Mouse (Mus musculus) kidney, embryonic 14.5 days (tissue): Measurements from ENCODE around the gene Daam1. TPM values are rescaled to one million over a fixed set of nuclear protein-coding genes. Genes with fewer than 3 reads are reported as not detected.

Experiments used
- ATAC-seq: fragments of 200-750 bp; cut with Nextera tagmentation; 2 replicates; pipeline ENCODE4 v1.8.0; 2017; ENCODE audit warnings: moderate number of reproducible peaks, mild to moderate bottlenecking, moderate TSS enrichment, moderate library complexity; ENCODE audit not compliant: low FRiP score, low TSS enrichment
- H3K27ac ChIP-seq: fragments of 300-500 bp; sonication (generic); 2 replicates; pipeline ENCODE4 v1.5.1; 2014; ENCODE audit warnings: low read depth, mild to moderate bottlenecking, low read length, moderate library complexity, mixed read lengths
- H3K27me3 ChIP-seq: fragments of 300-500 bp; sonication (generic); 2 replicates; pipeline ENCODE4 v1.6.1; 2014; ENCODE audit warnings: mild to moderate bottlenecking, low read length; ENCODE audit not compliant: control insufficient read depth, insufficient read depth
- H3K36me3 ChIP-seq: fragments of 300-500 bp; sonication (generic); 2 replicates; pipeline ENCODE4 v1.6.1; 2014; ENCODE audit warnings: low read length, mixed read lengths; ENCODE audit not compliant: control insufficient read depth, insufficient read depth
- H3K4me1 ChIP-seq: fragments of 300-500 bp; sonication (generic); 2 replicates; pipeline ENCODE4 v1.6.1; 2014; ENCODE audit warnings: low read length, mixed read lengths; ENCODE audit not compliant: control insufficient read depth, insufficient read depth
- H3K4me2 ChIP-seq: fragments of 300-500 bp; sonication (generic); replicated peaks from 2 replicates; pipeline ENCODE4 v1.6.1; 2014; ENCODE audit warnings: low read depth, mild to moderate bottlenecking, low read length
- H3K4me3 ChIP-seq: fragments of 300-500 bp; sonication (generic); 2 replicates; pipeline ENCODE4 v1.5.1; 2014; ENCODE audit warnings: mild to moderate bottlenecking, low read length
- H3K9ac ChIP-seq: fragments of 300-500 bp; sonication (generic); 2 replicates; pipeline ENCODE4 v1.6.1; 2014; ENCODE audit warnings: low read depth, mild to moderate bottlenecking, low read length, moderate library complexity
- H3K9me3 ChIP-seq: fragments of 300-500 bp; sonication (generic); 2 replicates; pipeline ENCODE4 v1.6.1; 2016; ENCODE audit warnings: low read length; ENCODE audit not compliant: control insufficient read depth
- WGBS: fragments of 180-500 bp; shearing (Covaris S2); extraction: QIAGEN DNeasy Blood & Tissue Kit; methylation state at CpG from one replicate; pipeline ENCODE4 v1.1.7; 2014; 5-methylcytosine and 5-hydroxymethylcytosine counted together
- polyA plus RNA-seq: library from polyadenylated mRNA; unstranded; fragments of >200 nt; fragmentation: Nextera tagmentation; extraction: Ambion mirVana; gene quantifications from 2 replicates; pipeline ENCODE4 v1.2.1, GENCODE M21; 2014

Gene Daam1
- polyA plus RNA-seq, 1 experiment from 2014 or later, result 13.0 TPM

DNA sequence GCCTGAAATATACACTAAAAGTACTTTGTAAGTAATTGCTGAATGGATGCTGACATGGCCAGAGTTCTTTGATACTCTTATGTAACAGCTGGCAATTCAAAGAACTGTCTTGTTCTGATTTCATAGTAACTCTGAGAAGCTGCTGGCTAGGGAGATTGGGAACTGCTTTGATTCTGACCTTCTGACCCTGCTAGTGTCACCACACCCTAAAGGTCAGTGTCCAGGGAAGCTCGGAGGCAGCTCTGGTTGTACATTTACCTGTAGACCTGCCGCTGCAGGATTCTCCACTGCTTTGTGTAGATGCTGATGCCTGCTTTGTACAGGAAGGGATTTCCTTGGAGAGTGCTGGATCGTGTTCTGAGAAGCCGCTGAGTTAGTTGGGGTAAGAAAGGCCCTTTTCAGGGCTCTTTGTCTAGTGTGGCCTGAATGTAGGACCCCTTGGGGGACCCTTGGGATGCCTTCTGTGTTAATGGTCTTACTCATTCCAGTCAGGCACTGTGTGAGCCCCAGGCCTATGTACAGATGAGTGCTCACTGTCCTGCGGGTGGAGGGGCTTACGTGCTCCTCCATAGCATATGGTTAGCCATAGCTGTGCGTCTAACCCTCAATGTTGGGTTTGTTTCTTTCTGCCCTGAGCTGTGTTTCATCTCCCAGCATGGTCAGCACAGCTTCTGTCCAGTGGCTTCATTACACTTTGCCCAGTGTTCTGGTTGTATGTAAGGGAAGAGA, 45.0 kb downstream of the Daam1 start:
- 79% methylated on average over 7 of the region's 7 CpGs for WGBS
- Histone ChIP-seq H3K4me1 (peaks cover 7% of the 10 kb centered on the region), H3K9ac (no peak overlapping the region), H3K27me3 (no peaks in the 10 kb centered on the region), H3K4me3 (no peak overlapping the region), H3K36me3 (no peaks in the 10 kb centered on the region), H3K9me3 (no peaks in the 10 kb centered on the region), H3K27ac (no peak overlapping the region), H3K4me2 (no peak overlapping the region)
- no peak for ATAC-seq

DNA sequence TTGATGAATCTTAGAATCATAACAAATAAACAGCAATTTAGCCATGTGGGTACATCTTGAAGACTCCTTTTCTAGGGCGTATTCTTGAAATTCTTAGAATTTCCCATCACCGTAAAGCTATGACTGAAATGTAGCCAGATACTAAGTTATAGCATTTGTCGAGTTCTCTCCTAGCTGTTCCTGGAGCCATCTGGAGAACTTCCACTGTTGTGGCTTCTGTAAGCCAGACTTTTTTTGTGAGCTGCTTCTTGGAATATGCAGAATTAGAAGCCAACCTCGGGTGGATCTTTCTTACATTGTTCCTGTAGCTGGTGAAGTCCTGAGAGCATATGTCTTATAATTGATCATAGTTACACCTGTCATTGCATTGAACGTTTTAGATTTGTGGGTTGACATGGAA, 50.1 kb downstream of the Daam1 start:
- H3K4me2 ChIP-seq, result no peak overlapping the region
- ATAC-seq, result no peak
- H3K27me3 ChIP-seq, result no peaks in the 10 kb centered on the region
- H3K4me1 ChIP-seq, result peaks cover 5% of the 10 kb centered on the region
- no peaks in the 10 kb centered on the region for H3K9me3 ChIP-seq
- H3K9ac ChIP-seq, result no peak overlapping the region
- WGBS, result 88% methylated on average over 5 of the region's 5 CpGs
- no peaks in the 10 kb centered on the region for H3K36me3 ChIP-seq
- no peak overlapping the region for H3K4me3 ChIP-seq
- H3K27ac ChIP-seq, result no peak overlapping the region

DNA sequence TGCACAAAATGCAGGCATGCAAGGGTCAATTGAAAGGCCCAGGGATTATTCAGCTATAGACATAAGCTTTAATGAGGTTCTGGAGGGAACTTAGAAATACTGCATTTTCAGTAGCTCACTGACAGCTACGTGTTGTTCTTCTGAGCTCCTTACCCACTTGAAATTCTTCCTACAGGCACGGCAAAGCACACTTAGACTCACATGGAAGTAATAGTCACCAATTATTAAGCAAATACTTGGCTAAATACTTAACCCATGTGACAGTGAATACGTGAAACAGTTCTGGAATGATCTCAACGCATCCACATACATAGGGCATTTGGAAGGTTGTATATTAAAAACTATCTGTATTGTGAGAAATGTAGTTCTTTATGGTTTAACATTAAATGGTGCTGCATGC, 50.6 kb downstream of the Daam1 start:
- no peak for ATAC-seq
- no peaks in the 10 kb centered on the region for H3K36me3 ChIP-seq
- H3K4me1 ChIP-seq, result peaks cover 7% of the 10 kb centered on the region
- H3K4me2 ChIP-seq, result no peak overlapping the region
- H3K27me3 ChIP-seq, result no peaks in the 10 kb centered on the region
- no peaks in the 10 kb centered on the region for H3K9me3 ChIP-seq
- no peak overlapping the region for H3K4me3 ChIP-seq
- WGBS, result 89% methylated on average over 4 of the region's 4 CpGs
- H3K27ac ChIP-seq, result no peak overlapping the region
- no peak overlapping the region for H3K9ac ChIP-seq

DNA sequence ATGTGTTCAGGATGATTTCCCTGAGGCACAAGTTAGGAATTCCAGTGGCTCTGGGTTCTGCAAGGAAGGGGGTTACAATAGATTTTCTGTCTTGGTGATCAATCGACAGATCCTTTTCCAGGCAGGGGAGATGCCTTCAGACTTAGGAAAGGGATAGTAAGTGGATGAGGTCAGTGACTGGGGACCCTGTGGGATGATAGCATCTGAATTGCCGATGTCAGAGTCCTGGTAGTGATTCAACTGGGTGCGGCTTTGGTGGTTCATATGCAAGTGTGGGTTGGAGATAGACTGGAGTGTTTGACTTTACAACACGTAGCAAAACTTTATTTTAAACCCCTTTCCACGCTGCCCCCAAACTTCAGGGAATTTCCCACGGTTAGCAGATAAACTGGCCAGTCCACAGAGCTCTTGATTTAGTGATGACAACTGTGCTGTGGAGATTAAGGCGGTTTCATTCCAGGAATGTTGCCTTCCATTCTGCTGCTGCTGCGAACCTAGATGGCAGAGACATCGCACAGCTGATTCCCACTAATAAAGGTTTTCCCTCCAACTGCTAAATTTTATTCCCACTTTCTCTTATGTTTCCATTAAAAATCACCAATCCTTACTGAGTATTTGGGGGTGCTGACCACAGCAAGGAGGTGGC, 52.3 kb downstream of the Daam1 start:
- no peak overlapping the region for H3K9ac ChIP-seq
- 74% methylated on average over 9 of the region's 9 CpGs for WGBS
- ATAC-seq, result no peak

DNA sequence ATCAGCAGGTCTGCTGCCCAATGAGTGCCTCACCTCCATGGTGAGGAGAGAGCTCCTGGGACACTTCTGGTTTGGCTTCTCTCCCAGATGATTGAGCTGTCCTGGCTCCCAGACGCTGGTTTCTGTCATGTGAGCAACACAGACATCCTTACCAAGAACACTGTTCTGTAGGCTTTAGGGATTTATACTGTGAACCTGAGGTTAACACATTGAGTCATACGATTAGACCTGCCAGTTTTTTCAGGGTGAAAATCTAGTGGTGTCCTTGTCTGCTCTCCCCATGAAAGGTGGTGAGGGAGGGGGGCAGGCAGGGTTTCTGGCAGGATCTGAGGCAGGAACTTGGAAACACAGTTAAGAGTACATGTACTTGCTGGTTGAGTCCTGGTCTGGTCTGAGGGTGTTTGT, 54.3 kb downstream of the Daam1 start:
- H3K4me2 ChIP-seq, result no peak overlapping the region
- no peak overlapping the region for H3K4me3 ChIP-seq
- peaks cover 16% of the 10 kb centered on the region for H3K4me1 ChIP-seq
- 67% methylated on average over 2 of the region's 2 CpGs for WGBS
- H3K9me3 ChIP-seq, result no peaks in the 10 kb centered on the region
- no peak for ATAC-seq
- no peak overlapping the region for H3K27ac ChIP-seq
- H3K9ac ChIP-seq, result no peak overlapping the region
- no peaks in the 10 kb centered on the region for H3K27me3 ChIP-seq
- no peaks in the 10 kb centered on the region for H3K36me3 ChIP-seq

More for the DNA sequence above, 52.3 kb downstream of the Daam1 start:
- H3K4me3 ChIP-seq, result no peak overlapping the region
- H3K4me1 ChIP-seq, result peaks cover 10% of the 10 kb centered on the region; the same call in 1 of the 2 replicates
- H3K27ac ChIP-seq, result no peak overlapping the region
- no peaks in the 10 kb centered on the region for H3K36me3 ChIP-seq
- H3K27me3 ChIP-seq, result no peaks in the 10 kb centered on the region
- H3K4me2 ChIP-seq, result no peak overlapping the region
- H3K9me3 ChIP-seq, result no peaks in the 10 kb centered on the region

DNA sequence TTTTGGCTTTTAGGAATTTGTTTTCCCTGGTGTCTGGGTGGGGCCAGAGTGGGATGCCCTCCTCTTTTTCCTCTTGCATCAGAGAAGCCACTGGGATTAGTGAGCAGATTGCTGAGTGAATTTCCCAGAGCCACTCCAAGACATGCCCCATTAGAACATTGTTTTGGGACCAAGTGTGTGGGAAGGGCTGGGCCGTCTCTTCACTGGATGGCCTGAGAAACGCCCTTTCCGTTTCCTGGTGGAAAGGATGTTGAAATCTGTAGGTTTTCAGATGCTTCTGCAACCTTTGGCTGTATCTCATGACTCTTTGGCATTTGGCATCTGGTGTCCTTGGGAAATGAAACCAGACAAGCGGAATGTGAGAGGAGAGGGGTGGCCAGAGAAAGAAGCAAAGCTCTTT, 54.8 kb downstream of the Daam1 start:
- Histone ChIP-seq H3K4me3 (no peak overlapping the region), H3K4me2 (no peak overlapping the region), H3K27me3 (no peaks in the 10 kb centered on the region), H3K4me1 (peaks cover 16% of the 10 kb centered on the region), H3K36me3 (no peaks in the 10 kb centered on the region), H3K27ac (no peak overlapping the region), H3K9me3 (no peaks in the 10 kb centered on the region), H3K9ac (no peak overlapping the region)
- WGBS, result 60% methylated on average over 4 of the region's 4 CpGs
- no peak for ATAC-seq

DNA sequence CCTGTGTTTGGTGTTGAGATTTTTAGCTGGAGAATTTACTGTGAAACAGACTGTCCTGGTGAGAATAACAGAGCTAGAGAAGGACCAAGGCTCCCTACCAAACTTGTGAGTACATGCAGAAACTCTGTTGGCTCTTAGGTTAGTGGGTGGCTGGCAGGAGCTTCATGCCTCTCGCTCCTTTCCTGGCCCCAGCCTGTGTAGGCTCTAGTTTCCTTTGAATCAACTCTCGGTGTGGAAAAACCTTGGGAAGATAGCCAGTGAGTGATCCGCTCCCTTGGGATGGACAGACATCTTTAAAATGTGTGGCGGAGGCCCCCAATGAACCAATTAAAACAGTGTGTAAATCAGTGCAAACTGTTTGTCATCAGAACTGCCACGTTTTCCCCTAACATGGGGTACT, 55.5 kb downstream of the Daam1 start:
- no peak for ATAC-seq
- no peaks in the 10 kb centered on the region for H3K27me3 ChIP-seq
- no peak overlapping the region for H3K27ac ChIP-seq
- H3K4me1 ChIP-seq, result peaks cover 17% of the 10 kb centered on the region
- H3K4me3 ChIP-seq, result no peak overlapping the region
- H3K36me3 ChIP-seq, result no peaks in the 10 kb centered on the region
- 73% methylated on average over 5 of the region's 5 CpGs for WGBS
- no peaks in the 10 kb centered on the region for H3K9me3 ChIP-seq
- H3K4me2 ChIP-seq, result no peak overlapping the region
- no peak overlapping the region for H3K9ac ChIP-seq

DNA sequence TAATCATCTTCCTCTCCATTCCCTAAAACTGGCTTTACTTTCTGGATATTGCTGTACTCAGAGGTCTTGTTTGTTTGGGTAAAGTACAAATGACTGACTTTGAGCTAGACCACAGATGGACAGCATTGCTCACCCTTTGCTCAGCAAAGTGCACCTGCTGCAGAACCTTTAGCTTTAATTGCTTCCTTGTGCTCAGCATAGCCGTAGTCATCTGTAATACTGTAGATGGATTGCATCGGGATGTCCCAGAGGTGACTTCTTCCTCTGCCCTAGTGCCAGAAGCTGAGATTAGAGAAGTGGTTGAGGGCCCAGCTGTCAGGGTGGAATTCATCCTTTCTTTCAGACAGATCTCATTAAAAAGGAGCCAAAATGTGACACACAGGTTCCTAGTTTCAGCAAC, 56.1 kb downstream of the Daam1 start:
- no peak overlapping the region for H3K9ac ChIP-seq
- no peak overlapping the region for H3K27ac ChIP-seq
- no peak overlapping the region for H3K4me3 ChIP-seq
- no peak overlapping the region for H3K4me2 ChIP-seq
- no peak for ATAC-seq
- 69% methylated on average over 2 of the region's 2 CpGs for WGBS
- peaks cover 22% of the 10 kb centered on the region for H3K4me1 ChIP-seq
- H3K9me3 ChIP-seq, result no peaks in the 10 kb centered on the region
- no peaks in the 10 kb centered on the region for H3K27me3 ChIP-seq
- no peaks in the 10 kb centered on the region for H3K36me3 ChIP-seq

DNA sequence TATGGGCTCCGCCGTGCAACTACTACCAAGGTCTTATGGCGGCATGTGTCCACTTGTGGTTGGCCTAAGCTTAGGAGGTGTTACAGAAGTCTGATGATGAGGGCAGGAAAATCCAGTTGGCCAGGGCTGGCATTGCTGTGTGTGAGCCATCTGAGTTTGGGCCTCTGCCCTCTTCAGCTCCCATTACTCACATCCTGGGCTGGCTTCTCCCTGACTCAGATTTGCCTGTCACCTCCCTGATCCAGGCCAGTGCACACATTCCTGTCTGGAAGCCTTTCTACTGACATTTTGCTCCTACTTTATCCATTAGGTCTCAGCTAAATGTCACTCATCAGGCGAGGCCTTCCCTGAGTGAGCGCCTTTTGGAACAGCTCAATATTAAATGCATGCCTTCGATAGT, 57.5 kb downstream of the Daam1 start:
- ATAC-seq, result peak; percentile 65
- Histone ChIP-seq H3K4me1 (peaks cover 22% of the 10 kb centered on the region), H3K9me3 (no peaks in the 10 kb centered on the region), H3K9ac (no peak overlapping the region), H3K36me3 (no peaks in the 10 kb centered on the region), H3K27ac (no peak overlapping the region), H3K4me2 (no peak overlapping the region), H3K27me3 (no peaks in the 10 kb centered on the region), H3K4me3 (no peak overlapping the region)
- 71% methylated on average over 6 of the region's 6 CpGs for WGBS
